ENCODE assay signal across 22 mouse cellular contexts in the genomic region with DNA sequence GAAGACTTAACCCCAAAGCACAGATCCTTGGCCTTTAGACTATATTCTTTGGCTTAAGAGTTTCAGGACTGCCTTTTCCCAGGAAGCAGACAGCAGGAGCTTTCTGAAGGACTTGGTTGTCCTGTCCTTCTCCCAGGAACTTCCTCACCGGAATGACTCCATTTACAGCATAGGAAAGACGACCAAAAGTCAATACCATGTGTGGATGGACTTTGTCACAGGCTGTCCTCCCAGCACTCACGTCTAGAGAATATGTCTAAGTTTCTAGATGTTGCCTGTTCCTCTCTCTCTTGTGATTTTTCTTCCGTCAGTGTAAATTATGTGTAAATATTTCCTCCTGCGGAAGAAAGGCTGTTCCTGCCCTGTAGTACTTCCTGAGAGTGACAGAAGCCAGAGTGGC.
DNase-seq lines count a peak whose midpoint lies in the region; ATAC-seq and TF ChIP-seq lines count a peak whose summit lies in the region.
"Had no signal": no experiment of that assay in that cellular context is flagged by ENCODE, and none has a peak within 500 bp of the region (broad histone marks: within the 10 kb centered on the region; RNA-seq: fewer than 3 reads in every experiment).

No protein-coding gene starts in this region.

- ATAC-seq in heart, embryonic 13.5 days (ENCODE audit: extremely low read depth, insufficient number of reproducible peaks, low FRiP score, low TSS enrichment): no peak
- no peak for ATAC-seq in kidney, postnatal 0 days (replicated peaks; ENCODE audit: low FRiP score, low read depth)
- no peak for ATAC-seq in midbrain, embryonic 11.5 days (ENCODE audit: low FRiP score)
- ATAC-seq in midbrain, embryonic 13.5 days: no peak
- ATAC-seq in stomach, embryonic 16.5 days (ENCODE audit: insufficient read depth, low FRiP score): no peak
- ATAC-seq: forebrain, postnatal 0 days; inflammation-experienced regulatory T-cells, adult 6 months had no signal

- no peaks in the 10 kb centered on the region for H3K27me3 ChIP-seq in heart, embryonic 13.5 days (replicated peaks)
- H3K27me3 ChIP-seq in kidney, postnatal 0 days (ENCODE audit: insufficient read depth, low read length): no peaks in the 10 kb centered on the region
- no peaks in the 10 kb centered on the region for H3K27me3 ChIP-seq in midbrain, embryonic 11.5 days (ENCODE audit: control insufficient read depth, insufficient read depth, low read length)
- no peaks in the 10 kb centered on the region for H3K27me3 ChIP-seq in midbrain, embryonic 13.5 days
- no peaks in the 10 kb centered on the region for H3K27me3 ChIP-seq in stomach, embryonic 16.5 days (ENCODE audit: control insufficient read depth, insufficient read depth, low read length)
- H3K27me3 ChIP-seq: CH12.LX; hindbrain, embryonic 13.5 days; limb, embryonic 13.5 days; lung, embryonic 15.5 days had no signal

- no peak for DNase-seq in heart, adult 8-10 months (ENCODE audit: low spot score)
- DNase-seq in kidney, postnatal 0 days (ENCODE audit: low spot score): no peak
- no peak for DNase-seq in kidney, adult 11 months
- peak; percentile 51 for DNase-seq in midbrain, embryonic 11.5 days (ENCODE audit: low spot score, missing footprints)
- DNase-seq in spleen, postnatal 10 days (ENCODE audit: low spot score in 2 of 2): no peak
- DNase-seq: adrenal gland, postnatal 14 days; cerebellum, adult 11 months; forebrain, postnatal 0 days; heart, postnatal 14 days; kidney, postnatal 4 days; midbrain, embryonic 14.5 days; spleen, adult 18-20 months had no signal

- no peak overlapping the region for H3K4me2 ChIP-seq in heart, embryonic 13.5 days
- no peak overlapping the region for H3K4me2 ChIP-seq in kidney, postnatal 0 days (ENCODE audit: low read length)
- no peak overlapping the region for H3K4me2 ChIP-seq in midbrain, embryonic 11.5 days
- H3K4me2 ChIP-seq in midbrain, embryonic 13.5 days (replicated peaks): no peak overlapping the region
- no peak overlapping the region for H3K4me2 ChIP-seq in stomach, embryonic 16.5 days (ENCODE audit: low read depth, low read length)
- H3K4me2 ChIP-seq: hindbrain, embryonic 13.5 days; limb, embryonic 13.5 days; lung, embryonic 15.5 days had no signal

- peaks cover 5% of the 10 kb centered on the region for H3K36me3 ChIP-seq in heart, embryonic 13.5 days
- no peaks in the 10 kb centered on the region for H3K36me3 ChIP-seq in kidney, postnatal 0 days (ENCODE audit: insufficient read depth, low read length)
- no peaks in the 10 kb centered on the region for H3K36me3 ChIP-seq in midbrain, embryonic 11.5 days (ENCODE audit: control insufficient read depth, insufficient read depth, low read length)
- H3K36me3 ChIP-seq in midbrain, embryonic 13.5 days: no peaks in the 10 kb centered on the region
- H3K36me3 ChIP-seq in stomach, embryonic 16.5 days (ENCODE audit: control insufficient read depth, insufficient read depth, low read length): no peaks in the 10 kb centered on the region
- H3K36me3 ChIP-seq: hindbrain, embryonic 13.5 days; lung, embryonic 15.5 days had no signal

- H3K9ac ChIP-seq in heart, embryonic 13.5 days: no peak overlapping the region
- H3K9ac ChIP-seq in kidney, postnatal 0 days (ENCODE audit: low read depth, low read length): no peak overlapping the region
- no peak overlapping the region for H3K9ac ChIP-seq in midbrain, embryonic 11.5 days (ENCODE audit: low read length)
- no peak overlapping the region for H3K9ac ChIP-seq in midbrain, embryonic 13.5 days (replicated peaks)
- no peak overlapping the region for H3K9ac ChIP-seq in stomach, embryonic 16.5 days (ENCODE audit: low read length)
- H3K9ac ChIP-seq: forebrain, postnatal 0 days; hindbrain, embryonic 13.5 days; limb, embryonic 13.5 days; lung, embryonic 15.5 days had no signal

- no peak for TF ChIP-seq CTCF in kidney, postnatal 0 days (IDR thresholded peaks at IDR 0.05; ENCODE audit: low read depth)

- no peak overlapping the region for H3K4me3 ChIP-seq in heart, embryonic 13.5 days
- no peak overlapping the region for H3K4me3 ChIP-seq in kidney, postnatal 0 days (replicated peaks; ENCODE audit: low read depth, low read length)
- no peak overlapping the region for H3K4me3 ChIP-seq in midbrain, embryonic 11.5 days (ENCODE audit: low read depth, low read length)
- no peak overlapping the region for H3K4me3 ChIP-seq in midbrain, embryonic 13.5 days (replicated peaks)
- H3K4me3 ChIP-seq in stomach, embryonic 16.5 days (replicated peaks; ENCODE audit: low read length): no peak overlapping the region
- H3K4me3 ChIP-seq: forebrain, embryonic 10.5 days; hindbrain, embryonic 13.5 days; limb, embryonic 13.5 days; lung, embryonic 15.5 days; myocyte had no signal

- H3K27ac ChIP-seq in heart, embryonic 13.5 days (replicated peaks): peak overlapping the region; percentile 20
- H3K27ac ChIP-seq in kidney, postnatal 0 days: peak overlapping the region; percentile 38; the same call in 1 of the 2 replicates
- no peak overlapping the region for H3K27ac ChIP-seq in midbrain, embryonic 11.5 days (ENCODE audit: low read depth, low read length)
- H3K27ac ChIP-seq in midbrain, embryonic 13.5 days: no peak overlapping the region
- H3K27ac ChIP-seq in stomach, embryonic 16.5 days (ENCODE audit: low read length): peak overlapping the region; percentile 52; the same call in 1 of the 2 replicates
- H3K27ac ChIP-seq: forebrain, embryonic 10.5 days; hindbrain, embryonic 13.5 days; limb, embryonic 13.5 days; lung, embryonic 15.5 days had no signal

- peaks cover 47% of the 10 kb centered on the region for H3K4me1 ChIP-seq in heart, embryonic 13.5 days
- H3K4me1 ChIP-seq in kidney, postnatal 0 days (replicated peaks; ENCODE audit: insufficient read depth, low read length): peaks cover 41% of the 10 kb centered on the region
- H3K4me1 ChIP-seq in midbrain, embryonic 11.5 days (ENCODE audit: control insufficient read depth, insufficient read depth, low read length): peaks cover 2% of the 10 kb centered on the region; the same call in 1 of the 2 replicates
- no peaks in the 10 kb centered on the region for H3K4me1 ChIP-seq in midbrain, embryonic 13.5 days (replicated peaks)
- peaks cover 25% of the 10 kb centered on the region; the same call in 1 of the 2 replicates for H3K4me1 ChIP-seq in stomach, embryonic 16.5 days (ENCODE audit: control insufficient read depth, insufficient read depth, low read length)

- 56% methylated on average over 5 of the region's 5 CpGs for WGBS in heart, embryonic 13.5 days
- WGBS in kidney, postnatal 0 days: 43% methylated on average over 5 of the region's 5 CpGs
- 88% methylated on average over 5 of the region's 5 CpGs for WGBS in midbrain, embryonic 11.5 days
- WGBS in midbrain, embryonic 13.5 days: 86% methylated on average over 5 of the region's 5 CpGs
- 40% methylated on average over 5 of the region's 5 CpGs for WGBS in stomach, embryonic 16.5 days

- no peaks in the 10 kb centered on the region for H3K9me3 ChIP-seq in heart, embryonic 13.5 days
- H3K9me3 ChIP-seq in kidney, postnatal 0 days (replicated peaks; ENCODE audit: low read length): no peaks in the 10 kb centered on the region
- no peaks in the 10 kb centered on the region for H3K9me3 ChIP-seq in midbrain, embryonic 11.5 days (ENCODE audit: control insufficient read depth, low read length)
- H3K9me3 ChIP-seq in midbrain, embryonic 13.5 days: no peaks in the 10 kb centered on the region
- no peaks in the 10 kb centered on the region for H3K9me3 ChIP-seq in stomach, embryonic 16.5 days (replicated peaks; ENCODE audit: control insufficient read depth, low read length)
- H3K9me3 ChIP-seq: hindbrain, embryonic 13.5 days; limb, embryonic 13.5 days; lung, embryonic 15.5 days had no signal

Comparison
In these comparisons a context has a peak if more than half of its experiments do, and no peak if none do; other contexts are left out.
1. H3K27ac ChIP-seq: peak in heart, embryonic 13.5 days (single experiment), kidney, postnatal 0 days (single experiment) and stomach, embryonic 16.5 days (single experiment); none in midbrain, embryonic 11.5 days (single experiment) and midbrain, embryonic 13.5 days (single experiment).